Mouse (Mus musculus): ENCODE results near the gene Cpne7.

DNA sequence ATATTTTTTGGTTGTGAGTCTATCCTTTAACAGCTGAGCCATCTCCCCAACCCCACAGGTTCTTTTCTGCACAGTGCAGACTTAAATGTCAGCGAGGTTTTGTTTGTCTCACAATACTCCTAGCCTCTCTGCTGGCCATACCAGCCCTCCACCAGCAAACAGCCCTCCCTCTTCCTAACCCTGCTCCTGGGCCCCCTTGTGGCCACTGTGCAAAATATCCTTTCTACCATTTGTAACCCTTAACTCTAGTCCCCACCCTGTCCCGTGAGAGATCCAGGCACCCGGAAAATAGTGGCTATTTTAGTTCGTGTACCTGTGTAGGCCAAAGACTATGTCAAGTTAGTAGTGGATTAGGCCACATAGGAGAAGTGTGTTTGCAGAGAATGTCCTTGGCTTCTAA lies 6.5 kb upstream of the Cpne7 start:
- TF ChIP-seq POLR2A (IDR thresholded peaks at IDR 0.05; ENCODE audit: borderline replicate concordance, low read depth, low read length) (no peak), CTCF (IDR thresholded peaks at IDR 0.05; ENCODE audit: low read depth, low read length) (peak; percentile 64)
